Mouse (Mus musculus) lung, adult 18-20 months (tissue): Measurements from ENCODE around the gene Sult2b1.

Source experiments
- DNase-seq, 2 experiments: peaks; one replicate each; pipeline ENCODE4 v3.0.0; 2022; ENCODE audit warnings: mixed read lengths in 2 of 2

Sult2b1 gene

GRCm38 (mm10) chr7:45800546-45801204 lies 16.2 kb upstream of the Sult2b1 start:
- peak; percentile 65 to 73 for DNase-seq

GRCm38 (mm10) chr7:45800001-45800400 lies 15.5 kb upstream of the Sult2b1 start:
- peak in 1 of 2 experiments; percentile 11 for DNase-seq

- peak in 1 of 2 experiments; percentile 22 for DNase-seq
Measured at GRCm38 (mm10) chr7:45798931-45799330, 14.5 kb upstream of the Sult2b1 start.

- DNase-seq, result peak; percentile 47 to 52
Measured at GRCm38 (mm10) chr7:45798511-45798836, 14.0 kb upstream of the Sult2b1 start.

GRCm38 (mm10) chr7:45797661-45798510 lies 13.4 kb upstream of the Sult2b1 start:
- peak in 1 of 2 experiments; percentile 23 for DNase-seq

GRCm38 (mm10) chr7:45796950-45797349 lies 12.5 kb upstream of the Sult2b1 start:
- DNase-seq, result no peak

GRCm38 (mm10) chr7:45794971-45795370 lies 10.5 kb upstream of the Sult2b1 start:
- DNase-seq, result no peak

GRCm38 (mm10) chr7:45793969-45794585 lies 9.6 kb upstream of the Sult2b1 start:
- no peak for DNase-seq

- no peak for DNase-seq
Measured at GRCm38 (mm10) chr7:45793240-45793639, 8.8 kb upstream of the Sult2b1 start.

- no peak for DNase-seq
Measured at GRCm38 (mm10) chr7:45791756-45792490, 7.5 kb upstream of the Sult2b1 start.

GRCm38 (mm10) chr7:45790721-45791120 lies 6.3 kb upstream of the Sult2b1 start:
- DNase-seq, result no peak

GRCm38 (mm10) chr7:45787642-45788041 lies 3.2 kb upstream of the Sult2b1 start:
- no peak for DNase-seq

GRCm38 (mm10) chr7:45786661-45787413 lies 2.4 kb upstream of the Sult2b1 start:
- DNase-seq, result no peak

- no peak for DNase-seq
Measured at GRCm38 (mm10) chr7:45786136-45786578, 1.7 kb upstream of the Sult2b1 start.

GRCm38 (mm10) chr7:45785388-45786135 lies 1.1 kb upstream of the Sult2b1 start:
- DNase-seq, result no peak

- DNase-seq, result peak; percentile 77 to 87
Measured at GRCm38 (mm10) chr7:45783511-45784091, 868 bp downstream of the Sult2b1 start, which contains the start of gene Lmtk3. TSS of gene Lmtk3 (plus strand) at chr7:45783738.

- DNase-seq, result peak in 1 of 2 experiments; percentile 40
Measured at GRCm38 (mm10) chr7:45782271-45782670, 2.2 kb downstream of the Sult2b1 start.

- DNase-seq, result no peak
Measured at GRCm38 (mm10) chr7:45779081-45779641, 5.3 kb downstream of the Sult2b1 start.

GRCm38 (mm10) chr7:45775237-45775636 lies 9.2 kb downstream of the Sult2b1 start:
- no peak for DNase-seq

GRCm38 (mm10) chr7:45771101-45771500 lies 13.4 kb downstream of the Sult2b1 start:
- no peak for DNase-seq
